12 mouse cellular contexts compared by ENCODE assay signal in the genomic region with DNA sequence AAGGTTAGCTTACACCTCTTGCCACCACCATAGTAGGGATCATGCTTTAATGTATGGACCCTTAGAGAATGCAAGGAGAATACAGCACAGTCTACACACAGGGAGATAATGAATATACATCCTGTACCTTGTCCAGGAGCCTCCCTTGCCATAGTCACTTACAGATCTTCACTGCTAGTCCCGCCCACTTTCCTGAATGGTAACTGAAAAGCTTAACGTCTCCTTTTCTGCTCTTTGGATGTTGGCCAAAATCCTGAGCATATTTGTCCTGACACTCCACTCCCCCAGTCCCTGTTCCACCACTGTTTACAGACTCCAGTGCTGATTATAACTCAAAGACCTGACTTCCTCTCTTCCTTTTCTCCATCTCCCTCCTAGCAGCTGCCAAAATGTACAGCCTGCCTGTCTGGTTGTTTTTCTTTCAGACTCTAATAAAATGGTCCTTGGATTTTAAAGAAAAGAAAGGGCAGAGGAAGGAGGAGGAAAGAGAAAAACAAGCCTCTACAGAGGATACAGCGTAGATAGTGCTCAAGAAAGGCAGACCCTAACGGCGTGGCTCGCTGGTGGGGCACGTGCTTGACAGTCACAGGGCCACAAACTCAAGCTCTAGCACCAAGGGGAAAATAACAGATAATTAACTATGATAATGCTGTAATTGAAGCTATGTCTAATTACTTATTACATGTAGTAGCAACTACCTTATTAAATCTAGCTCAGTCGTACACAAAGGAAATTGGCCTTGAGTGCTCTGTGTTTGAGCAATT. TPM values are rescaled to one million over a fixed set of nuclear protein-coding genes. Genes with fewer than 3 reads are reported as not detected.
DNase-seq lines count a peak whose midpoint lies in the region; ATAC-seq and TF ChIP-seq lines count a peak whose summit lies in the region.
"Had no signal": no experiment of that assay in that cellular context is flagged by ENCODE, and none has a peak within 500 bp of the region (broad histone marks: within the 10 kb centered on the region; RNA-seq: fewer than 3 reads in every experiment).

No protein-coding gene starts in this region.

- no peak overlapping the region for H3K4me2 ChIP-seq in liver, embryonic 16.5 days (ENCODE audit: low read depth, low read length)
- no peak overlapping the region for H3K4me2 ChIP-seq in liver, postnatal 0 days (ENCODE audit: low read depth, low read length)
- no peak overlapping the region for H3K4me2 ChIP-seq in forebrain, embryonic 14.5 days (ENCODE audit: low read length)
- H3K4me2 ChIP-seq in limb, embryonic 14.5 days (replicated peaks; ENCODE audit: low read depth, low read length, severe bottlenecking): no peak overlapping the region
- H3K4me2 ChIP-seq: embryonic facial prominence, embryonic 15.5 days had no signal

- no peaks in the 10 kb centered on the region for H3K4me1 ChIP-seq in liver, embryonic 16.5 days (ENCODE audit: control insufficient read depth, low read depth, low read length)
- H3K4me1 ChIP-seq in liver, postnatal 0 days (ENCODE audit: insufficient read depth): no peaks in the 10 kb centered on the region
- peaks cover 8% of the 10 kb centered on the region for H3K4me1 ChIP-seq in forebrain, embryonic 14.5 days (ENCODE audit: control insufficient read depth, insufficient read depth, low read length)
- peaks cover 8% of the 10 kb centered on the region; the same call in 1 of the 2 replicates for H3K4me1 ChIP-seq in limb, embryonic 14.5 days (ENCODE audit: control insufficient read depth, insufficient read depth, low read length)

- no peak for TF ChIP-seq POLR2A in limb, embryonic 14.5 days (IDR thresholded peaks at IDR 0.05; ENCODE audit: borderline replicate concordance, extremely low read depth, insufficient read depth, insufficient read length)

- no peak overlapping the region for H3K27ac ChIP-seq in liver, embryonic 16.5 days (ENCODE audit: low read length)
- no peak overlapping the region for H3K27ac ChIP-seq in liver, postnatal 0 days (ENCODE audit: low read depth)
- H3K27ac ChIP-seq in forebrain, embryonic 14.5 days (ENCODE audit: low read depth, low read length): 0 out of 2 replicates have a peak overlapping the region, but pooled peaks have one; percentile 44
- H3K27ac ChIP-seq in limb, embryonic 14.5 days (replicated peaks; ENCODE audit: low read depth, low read length): no peak overlapping the region
- H3K27ac ChIP-seq: embryonic facial prominence, embryonic 15.5 days had no signal

- 64% methylated on average over 8 of the region's 8 CpGs for WGBS in liver, embryonic 16.5 days (ENCODE audit: insufficient replicate concordance)
- WGBS in liver, postnatal 0 days (ENCODE audit: insufficient replicate concordance): 77% methylated on average over 8 of the region's 8 CpGs
- WGBS in forebrain, embryonic 14.5 days: 39% methylated on average over 8 of the region's 8 CpGs
- 68% methylated on average over 8 of the region's 8 CpGs for WGBS in limb, embryonic 14.5 days

- H3K27me3 ChIP-seq in liver, embryonic 16.5 days (ENCODE audit: control insufficient read depth, insufficient read depth, low read depth, low read length): no peaks in the 10 kb centered on the region
- H3K27me3 ChIP-seq in liver, postnatal 0 days (ENCODE audit: insufficient read depth, low read length): no peaks in the 10 kb centered on the region
- H3K27me3 ChIP-seq in forebrain, embryonic 14.5 days (replicated peaks; ENCODE audit: control insufficient read depth, insufficient read depth, low read length): no peaks in the 10 kb centered on the region
- no peaks in the 10 kb centered on the region for H3K27me3 ChIP-seq in limb, embryonic 14.5 days (ENCODE audit: control insufficient read depth, insufficient read depth, low read length)
- H3K27me3 ChIP-seq: embryonic facial prominence, embryonic 15.5 days; Patski had no signal

- no peak overlapping the region for H3K9ac ChIP-seq in liver, embryonic 16.5 days (ENCODE audit: low read depth, low read length)
- H3K9ac ChIP-seq in liver, postnatal 0 days (replicated peaks): no peak overlapping the region
- no peak overlapping the region for H3K9ac ChIP-seq in forebrain, embryonic 14.5 days (ENCODE audit: low read length)
- H3K9ac ChIP-seq in limb, embryonic 14.5 days (ENCODE audit: low read depth, low read length, severe bottlenecking): no peak overlapping the region
- H3K9ac ChIP-seq: embryonic facial prominence, embryonic 15.5 days had no signal

- H3K4me3 ChIP-seq in liver, embryonic 16.5 days (ENCODE audit: low read depth, low read length): no peak overlapping the region
- no peak overlapping the region for H3K4me3 ChIP-seq in liver, postnatal 0 days (ENCODE audit: low read depth, low read length)
- no peak overlapping the region for H3K4me3 ChIP-seq in forebrain, embryonic 14.5 days (ENCODE audit: low read depth, low read length)
- no peak overlapping the region for H3K4me3 ChIP-seq in limb, embryonic 14.5 days (replicated peaks; ENCODE audit: low read length)
- H3K4me3 ChIP-seq: embryonic facial prominence, embryonic 15.5 days had no signal

- DNase-seq in heart, adult 8-10 months (ENCODE audit: low spot score): peak; percentile 16
- no peak for DNase-seq in heart, adult 9 months (ENCODE audit: low spot score in 2 of 2)
- DNase-seq in liver, postnatal 0 days: no peak
- peak; percentile 72 for DNase-seq in forebrain, embryonic 14.5 days (ENCODE audit: low spot score)
- DNase-seq in limb, embryonic 14.5 days (ENCODE audit: low spot score): peak; percentile 69
- DNase-seq in frontal cortex, postnatal 25 days (ENCODE audit: low spot score in 2 of 2): no peak
- no peak for DNase-seq in right cerebral cortex, adult 2 months (ENCODE audit: low spot score in 2 of 2)
- DNase-seq: cerebellum, adult 9-11 months; gastrocnemius, postnatal 25 days had no signal

- no peak for TF ChIP-seq EP300 in liver, postnatal 0 days (IDR thresholded peaks at IDR 0.05; ENCODE audit: low read depth)

- no peak for TF ChIP-seq CTCF in liver, postnatal 0 days (IDR thresholded peaks at IDR 0.05; ENCODE audit: low read depth)

- H3K36me3 ChIP-seq in liver, embryonic 16.5 days (ENCODE audit: control insufficient read depth, insufficient read depth): no peaks in the 10 kb centered on the region
- peaks cover 25% of the 10 kb centered on the region for H3K36me3 ChIP-seq in liver, postnatal 0 days (replicated peaks; ENCODE audit: insufficient read depth, low read length)
- peaks cover 35% of the 10 kb centered on the region for H3K36me3 ChIP-seq in forebrain, embryonic 14.5 days (ENCODE audit: control insufficient read depth, insufficient read depth, low read length)
- peaks cover 47% of the 10 kb centered on the region for H3K36me3 ChIP-seq in limb, embryonic 14.5 days (ENCODE audit: control insufficient read depth, insufficient read depth, low read length)

- H3K9me3 ChIP-seq in liver, embryonic 16.5 days (replicated peaks; ENCODE audit: control insufficient read depth, low read length): no peaks in the 10 kb centered on the region
- H3K9me3 ChIP-seq in liver, postnatal 0 days (ENCODE audit: low read length): no peaks in the 10 kb centered on the region
- H3K9me3 ChIP-seq in forebrain, embryonic 14.5 days (replicated peaks; ENCODE audit: control insufficient read depth, low read length): no peaks in the 10 kb centered on the region
- no peaks in the 10 kb centered on the region for H3K9me3 ChIP-seq in limb, embryonic 14.5 days (ENCODE audit: control insufficient read depth, low read length)
- H3K9me3 ChIP-seq: embryonic facial prominence, embryonic 15.5 days had no signal

- peak; percentile 19; the same call in 1 of the 2 replicates for ATAC-seq in liver, embryonic 16.5 days (ENCODE audit: low read depth)
- no peak for ATAC-seq in liver, postnatal 0 days
- ATAC-seq in forebrain, embryonic 14.5 days: peak; percentile 46; the same call in 1 of the 2 replicates
- ATAC-seq in limb, embryonic 14.5 days (ENCODE audit: low FRiP score, low read depth): no peak
- ATAC-seq: Patski had no signal

RNA-seq across cellular contexts. Expression of a gene that starts 59.4 kb away (rescaled TPM):
- 10 to 100 TPM; 39.8 to 44.8 (median 43.5) TPM for total RNA-seq in heart, adult 8-10 months (2022)
- polyA plus RNA-seq in liver, embryonic 16.5 days (2015; fragmentation: Nextera tagmentation; extraction: Ambion mirVana): 3.0 and 3.2 TPM in 2 replicates
- polyA plus RNA-seq in liver, postnatal 0 days (2015; fragmentation: Nextera tagmentation; extraction: Ambion mirVana): 2.3 and 2.6 TPM in 2 replicates
- polyA plus RNA-seq in forebrain, embryonic 14.5 days (2014; fragmentation: Nextera tagmentation; extraction: Ambion mirVana): 31.2 and 36.8 TPM in 2 replicates
- 27.6 and 30.4 TPM in 2 replicates for polyA plus RNA-seq in limb, embryonic 14.5 days (2012; rRNA removed)
- 17.8 and 20.8 TPM in 2 replicates for polyA plus RNA-seq in limb, embryonic 14.5 days (2014; fragmentation: Nextera tagmentation; extraction: Ambion mirVana)

Comparison
In these comparisons a context has a peak if more than half of its experiments do, and no peak if none do; other contexts are left out.
1. DNase-seq: peak in heart, adult 8-10 months (single experiment), forebrain, embryonic 14.5 days (single experiment) and limb, embryonic 14.5 days (single experiment); none in heart, adult 9 months (0 of 2), liver, postnatal 0 days (single experiment), frontal cortex, postnatal 25 days (0 of 2) and right cerebral cortex, adult 2 months (0 of 2).
2. ATAC-seq: peak in liver, embryonic 16.5 days (single experiment) and forebrain, embryonic 14.5 days (single experiment); none in liver, postnatal 0 days (single experiment) and limb, embryonic 14.5 days (single experiment).